ENCODE assay signal across 8 mouse cellular contexts in genomic region chr4:133212562-133213267, GRCm38 (mm10). TPM values are rescaled to one million over a fixed set of nuclear protein-coding genes. Genes with fewer than 3 reads are reported as not detected.
DNase-seq lines count a peak whose midpoint lies in the region; ATAC-seq and TF ChIP-seq lines count a peak whose summit lies in the region.

No protein-coding gene starts in this region.

- H3K9ac ChIP-seq in hindbrain, embryonic 11.5 days (ENCODE audit: low read depth, low read length): no peak overlapping the region
- peak overlapping the region; percentile 16; the same call in 1 of the 2 replicates for H3K9ac ChIP-seq in lung, postnatal 0 days (replicated peaks; ENCODE audit: low read depth)

- peak overlapping the region; percentile 97 for H3K4me2 ChIP-seq in hindbrain, embryonic 11.5 days (replicated peaks; ENCODE audit: low read depth, low read length)
- peak overlapping the region; percentile 99 for H3K4me2 ChIP-seq in lung, postnatal 0 days (replicated peaks; ENCODE audit: low read depth, low read length)

- no peak for TF ChIP-seq EP300 in lung, postnatal 0 days (IDR thresholded peaks at IDR 0.05)

- DNase-seq in MEL-GATA-1-ER (ENCODE audit: extremely low read depth, low read depth): peak; percentile 58
- peak; percentile 85 for DNase-seq in cerebellum, adult 9-11 months
- peak; percentile 66 to 80 for DNase-seq in frontal cortex, postnatal 10 days (ENCODE audit: low spot score in 2 of 2)
- DNase-seq in hindbrain, embryonic 11.5 days (ENCODE audit: low spot score): peak; percentile 86
- peak; percentile 76 to 87 for DNase-seq in layer of hippocampus, postnatal 10 days (ENCODE audit: low spot score in 2 of 2)
- DNase-seq in lung, postnatal 0 days (ENCODE audit: low spot score): peak; percentile 87
- DNase-seq in retina, adult 2 months (ENCODE audit: low read depth, low spot score): peak; percentile 40
- DNase-seq in thymus, postnatal 36 days: peak; percentile 55 to 64

- 3% methylated on average over 40 of the region's 44 CpGs for WGBS in hindbrain, embryonic 11.5 days
- 2% methylated on average over 43 of the region's 44 CpGs for WGBS in lung, postnatal 0 days

- H3K27me3 ChIP-seq in hindbrain, embryonic 11.5 days (ENCODE audit: control insufficient read depth, insufficient read depth, low read length): peaks cover 29% of the 10 kb centered on the region
- 0 out of 2 replicates have a peak, but pooled peaks cover 3% of the 10 kb centered on the region for H3K27me3 ChIP-seq in lung, postnatal 0 days (replicated peaks; ENCODE audit: insufficient read depth, low read length)

- no peaks in the 10 kb centered on the region for H3K36me3 ChIP-seq in hindbrain, embryonic 11.5 days (ENCODE audit: control insufficient read depth, insufficient read depth, low read length)
- H3K36me3 ChIP-seq in lung, postnatal 0 days (ENCODE audit: insufficient read depth, low read length): no peaks in the 10 kb centered on the region

- H3K27ac ChIP-seq in hindbrain, embryonic 11.5 days (ENCODE audit: low read depth, low read length): no peak overlapping the region
- no peak overlapping the region for H3K27ac ChIP-seq in lung, postnatal 0 days (ENCODE audit: low read length)

- no peaks in the 10 kb centered on the region for H3K9me3 ChIP-seq in hindbrain, embryonic 11.5 days (ENCODE audit: control insufficient read depth, low read length)
- H3K9me3 ChIP-seq in lung, postnatal 0 days (ENCODE audit: low read length): no peaks in the 10 kb centered on the region

- peaks cover 7% of the 10 kb centered on the region; the same call in 1 of the 2 replicates for H3K4me1 ChIP-seq in hindbrain, embryonic 11.5 days (replicated peaks; ENCODE audit: control insufficient read depth, insufficient read depth, low read length)
- H3K4me1 ChIP-seq in lung, postnatal 0 days (ENCODE audit: insufficient read depth, low read depth, low read length): 0 out of 2 replicates have a peak, but pooled peaks cover 4% of the 10 kb centered on the region

- ATAC-seq in hindbrain, embryonic 11.5 days (ENCODE audit: low FRiP score): peak; percentile 92
- peak; percentile 89 for ATAC-seq in lung, postnatal 0 days

- H3K4me3 ChIP-seq in hindbrain, embryonic 11.5 days (ENCODE audit: low read depth, low read length): peak overlapping the region; percentile 61
- peak overlapping the region; percentile 48 for H3K4me3 ChIP-seq in lung, postnatal 0 days (ENCODE audit: low read depth, low read length)

- TF ChIP-seq CTCF in lung, postnatal 0 days (IDR thresholded peaks at IDR 0.05): peak; percentile 55

RNA-seq across cellular contexts. Expression of gene Gpr3, which starts 0.4 kb away (rescaled TPM):
- 0.19 and 0.50 TPM in 2 replicates for polyA plus RNA-seq in hindbrain, embryonic 11.5 days (2014; fragmentation: Nextera tagmentation; extraction: Ambion mirVana)
- total RNA-seq in layer of hippocampus, postnatal 10 days (2021): 1 to 10 TPM; 5.0 to 6.0 TPM
- not detected in 2 replicates for polyA plus RNA-seq in lung, postnatal 0 days (2015; fragmentation: Nextera tagmentation; extraction: Ambion mirVana)

RNA-seq across cellular contexts. Expression of gene Cd164l2, which starts 0.8 kb away (rescaled TPM):
- polyA plus RNA-seq in hindbrain, embryonic 11.5 days (2014; fragmentation: Nextera tagmentation; extraction: Ambion mirVana): 0.91 and 0.93 TPM in 2 replicates
- total RNA-seq in layer of hippocampus, postnatal 10 days (2021): 1 to 10 TPM; 3.7 to 4.0 TPM
- 8.7 and 10.3 TPM in 2 replicates for polyA plus RNA-seq in lung, postnatal 0 days (2015; fragmentation: Nextera tagmentation; extraction: Ambion mirVana)

RNA-seq across cellular contexts. Expression of gene Map3k6, which starts 27.9 kb away (rescaled TPM):
- polyA plus RNA-seq in hindbrain, embryonic 11.5 days (2014; fragmentation: Nextera tagmentation; extraction: Ambion mirVana): 2.7 and 3.0 TPM in 2 replicates
- 1 to 10 TPM; 4.6 to 5.7 TPM for total RNA-seq in layer of hippocampus, postnatal 10 days (2021)
- polyA plus RNA-seq in lung, postnatal 0 days (2015; fragmentation: Nextera tagmentation; extraction: Ambion mirVana): 7.8 and 18.7 TPM in 2 replicates

RNA-seq across cellular contexts. Expression of gene Sytl1, which starts 50.2 kb away (rescaled TPM):
- 0.59 and 1.2 TPM in 2 replicates for polyA plus RNA-seq in hindbrain, embryonic 11.5 days (2014; fragmentation: Nextera tagmentation; extraction: Ambion mirVana)
- total RNA-seq in layer of hippocampus, postnatal 10 days (2021): under 1 TPM; 0.51 to 0.53 TPM
- polyA plus RNA-seq in lung, postnatal 0 days (2015; fragmentation: Nextera tagmentation; extraction: Ambion mirVana): 3.1 and 3.3 TPM in 2 replicates
